Mouse (Mus musculus) intestine, embryonic 15.5 days (tissue): ENCODE measurements around the gene Ppox. TPM values are rescaled to one million over a fixed set of nuclear protein-coding genes. Genes with fewer than 3 reads are reported as not detected.

ENCODE experiments used
- ATAC-seq: fragments of 200-750 bp; cut with Nextera tagmentation; 2 replicates; pipeline ENCODE4 v1.8.0; 2017; ENCODE audit warnings: moderate TSS enrichment, moderate library complexity
- H3K27ac ChIP-seq: fragments of 300-500 bp; sonication (generic); 2 replicates; pipeline ENCODE4 v1.5.1; 2015; ENCODE audit warnings: mild to moderate bottlenecking, inconsistent platforms
- H3K27me3 ChIP-seq: fragments of 300-500 bp; sonication (generic); replicated peaks from 2 replicates; pipeline ENCODE4 v1.6.1; 2015; ENCODE audit warnings: inconsistent platforms
- H3K36me3 ChIP-seq: fragments of 300-500 bp; sonication (generic); 2 replicates; pipeline ENCODE4 v1.6.1; 2015; ENCODE audit warnings: inconsistent platforms
- H3K4me1 ChIP-seq: fragments of 300-500 bp; sonication (generic); replicated peaks from 2 replicates; pipeline ENCODE4 v1.6.1; 2015; ENCODE audit warnings: inconsistent platforms
- H3K4me2 ChIP-seq: fragments of 300-500 bp; sonication (generic); replicated peaks from 2 replicates; pipeline ENCODE4 v1.6.1; 2015; ENCODE audit warnings: mild to moderate bottlenecking, inconsistent platforms
- H3K4me3 ChIP-seq: fragments of 300-500 bp; sonication (generic); replicated peaks from 2 replicates; pipeline ENCODE4 v1.5.1; 2015; ENCODE audit warnings: inconsistent platforms
- H3K9ac ChIP-seq: fragments of 300-500 bp; sonication (generic); 2 replicates; pipeline ENCODE4 v1.6.1; 2015; ENCODE audit warnings: inconsistent platforms
- H3K9me3 ChIP-seq: fragments of 300-500 bp; sonication (generic); 2 replicates; pipeline ENCODE4 v1.6.1; 2016; ENCODE audit warnings: inconsistent platforms
- WGBS: fragments of 180-500 bp; shearing (Covaris S2); methylation state at CpG from one replicate; pipeline ENCODE4 v1.1.7; 2015; 5-methylcytosine and 5-hydroxymethylcytosine counted together
- polyA plus RNA-seq: library from polyadenylated mRNA; unstranded; fragments of >200 nt; fragmentation: Nextera tagmentation; extraction: Ambion mirVana; gene quantifications from 2 replicates; pipeline ENCODE4 v1.2.1, GENCODE M21; 2015

The Ppox gene
- polyA plus RNA-seq, 1 experiment from 2014 or later, result 38.7 TPM

DNA sequence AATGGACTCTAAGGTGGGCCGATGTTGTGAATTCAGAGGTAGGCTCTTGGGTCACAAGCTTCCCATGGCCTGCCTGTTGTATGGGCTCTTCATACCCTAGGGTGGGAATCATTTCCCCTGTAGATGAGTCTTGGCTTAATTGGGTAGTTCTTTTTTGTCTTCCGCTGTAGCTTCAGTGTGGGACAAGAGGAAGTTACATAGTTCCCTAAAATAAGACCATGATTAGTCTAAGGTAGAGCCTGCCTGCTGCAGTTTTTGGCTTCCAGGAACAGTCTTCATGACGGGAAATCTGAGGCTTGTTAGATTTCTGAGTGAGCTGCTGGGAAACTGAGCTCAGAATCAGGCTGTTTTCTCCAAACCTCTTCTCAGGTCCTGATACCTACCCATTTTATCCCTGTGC is 8.9 kb downstream of the Ppox start:
- Histone ChIP-seq H3K36me3 (peaks cover 27% of the 10 kb centered on the region), H3K9ac (no peak overlapping the region), H3K9me3 (no peaks in the 10 kb centered on the region), H3K27me3 (no peaks in the 10 kb centered on the region), H3K4me2 (peak overlapping the region; percentile 93; the same call in 1 of the 2 replicates), H3K27ac (no peak overlapping the region), H3K4me3 (no peak overlapping the region), H3K4me1 (peaks cover 4% of the 10 kb centered on the region)
- 90% methylated on average over 3 of the region's 3 CpGs for WGBS
- ATAC-seq, result no peak

DNA sequence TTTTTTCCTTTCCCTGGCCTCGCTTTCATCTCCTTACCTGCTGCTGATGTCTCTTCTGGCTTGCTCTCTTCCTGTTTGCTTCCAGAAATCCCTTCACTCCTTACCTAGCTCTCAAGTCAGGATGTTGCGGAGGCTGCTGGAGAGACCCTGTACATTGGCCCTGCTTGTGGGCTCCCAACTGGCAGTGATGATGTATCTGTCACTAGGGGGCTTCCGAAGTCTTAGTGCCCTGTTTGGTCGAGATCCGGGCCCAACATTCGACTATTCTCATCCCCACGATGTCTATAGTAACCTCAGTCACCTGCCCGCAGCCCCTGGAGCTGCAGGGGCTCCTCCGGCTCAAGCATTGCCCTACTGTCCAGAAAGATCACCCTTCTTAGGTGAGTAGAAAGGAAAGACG is 9.4 kb downstream of the Ppox start:
- Histone ChIP-seq H3K27ac (no peak overlapping the region), H3K27me3 (no peaks in the 10 kb centered on the region), H3K9me3 (no peaks in the 10 kb centered on the region), H3K36me3 (peaks cover 27% of the 10 kb centered on the region), H3K9ac (no peak overlapping the region), H3K4me2 (peak overlapping the region; percentile 93), H3K4me1 (peaks cover 4% of the 10 kb centered on the region), H3K4me3 (no peak overlapping the region)
- WGBS, result 62% methylated on average over 10 of the region's 10 CpGs
- ATAC-seq, result no peak

GRCm38 (mm10) chr1:171271196-171271595 is 9.8 kb downstream of the Ppox start:
- H3K4me3 ChIP-seq, result peak overlapping the region; percentile 84
- H3K4me2 ChIP-seq, result peak overlapping the region; percentile 93
- peaks cover 25% of the 10 kb centered on the region for H3K36me3 ChIP-seq
- peaks cover 4% of the 10 kb centered on the region for H3K4me1 ChIP-seq
- peak overlapping the region; percentile 73 for H3K9ac ChIP-seq
- no peak for ATAC-seq
- H3K27ac ChIP-seq, result no peak overlapping the region
- 43% methylated on average over 9 of the region's 9 CpGs for WGBS
- H3K9me3 ChIP-seq, result no peaks in the 10 kb centered on the region
- no peaks in the 10 kb centered on the region for H3K27me3 ChIP-seq

DNA sequence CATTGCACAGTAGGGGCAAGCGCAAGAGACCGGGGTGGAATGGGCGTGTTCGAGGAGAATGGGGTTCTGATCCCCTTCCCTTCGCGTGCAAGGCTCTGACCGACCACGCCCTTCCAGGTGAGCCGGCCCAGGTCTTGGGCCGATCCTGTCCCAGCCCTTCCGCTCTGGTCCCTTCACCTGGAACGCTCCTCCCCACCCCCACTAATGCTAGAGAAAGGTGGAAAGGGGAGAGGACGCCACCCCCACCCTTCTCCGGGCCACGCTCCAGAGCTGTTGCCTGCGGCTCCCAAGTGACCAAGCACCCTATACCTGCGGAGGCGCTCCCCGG is 10.4 kb downstream of the Ppox start:
- peak; percentile 90 for ATAC-seq

DNA sequence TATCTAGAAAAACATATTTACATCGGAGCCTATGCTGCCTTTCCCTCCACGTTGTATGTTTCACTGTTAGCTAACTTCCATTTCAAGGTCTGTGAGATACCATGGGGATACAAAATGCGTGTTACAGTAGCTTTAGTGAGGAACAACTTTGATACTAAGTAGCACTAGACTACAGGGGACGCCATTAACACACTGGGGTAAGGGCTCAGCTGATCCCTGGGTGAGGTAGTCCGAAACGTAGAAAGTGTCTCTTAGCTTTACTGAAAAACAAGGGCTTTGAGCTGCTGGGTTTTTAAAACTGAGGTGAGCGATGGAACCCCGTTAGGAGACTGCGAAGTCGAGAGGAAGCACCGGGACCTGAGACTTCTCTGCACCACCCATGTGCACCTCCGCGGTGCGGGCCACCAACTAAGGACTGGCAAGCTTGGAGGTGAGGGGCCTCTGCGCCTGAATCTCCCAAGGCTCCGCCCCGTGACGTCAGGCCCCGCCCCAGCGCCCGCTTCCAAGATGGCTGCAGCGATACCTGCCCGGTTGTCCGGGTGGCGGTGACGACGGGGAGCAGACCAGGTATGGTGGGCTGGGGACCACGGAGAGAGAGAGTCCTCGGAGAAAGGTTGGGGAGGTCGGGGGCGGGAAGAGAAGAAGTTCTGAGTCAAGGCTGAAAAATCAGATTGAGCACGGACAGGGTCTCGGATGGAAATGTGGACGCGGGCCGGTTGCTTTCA is 11.0 kb downstream of the Ppox start, which contains the start of gene B4galt3:
B4galt3 (plus strand) TSS at position 481 of the 725 bp plus-strand sequence.
- H3K9ac ChIP-seq, result peak within 1 kb of the TSS; percentile 73
- H3K4me1 ChIP-seq, result peaks cover 4% of the 10 kb centered on the region
- no peaks in the 10 kb centered on the region for H3K9me3 ChIP-seq
- ATAC-seq, result peak; percentile 98
- H3K27ac ChIP-seq, result peak within 1 kb of the TSS; percentile 68
- no peaks in the 10 kb centered on the region for H3K27me3 ChIP-seq
- H3K4me2 ChIP-seq, result peak within 1 kb of the TSS; percentile 93
- H3K36me3 ChIP-seq, result peaks cover 19% of the 10 kb centered on the region
- H3K4me3 ChIP-seq, result peak within 1 kb of the TSS; percentile 84
- WGBS, result 4% methylated on average over 36 of the region's 36 CpGs

More for the DNA sequence above, 10.4 kb downstream of the Ppox start:
- Histone ChIP-seq H3K4me2 (peak overlapping the region; percentile 93), H3K4me3 (peak overlapping the region; percentile 84), H3K27ac (peak overlapping the region; percentile 68), H3K9ac (peak overlapping the region; percentile 73), H3K4me1 (peaks cover 4% of the 10 kb centered on the region), H3K27me3 (no peaks in the 10 kb centered on the region), H3K36me3 (peaks cover 23% of the 10 kb centered on the region), H3K9me3 (no peaks in the 10 kb centered on the region)
- WGBS, result under 1% methylated on average over 19 of the region's 19 CpGs

- H3K4me3 ChIP-seq, result no peak overlapping the region
- H3K9ac ChIP-seq, result no peak overlapping the region
- ATAC-seq, result no peak
- 0 out of 2 replicates have a peak, but pooled peaks cover 6% of the 10 kb centered on the region for H3K36me3 ChIP-seq
- H3K27ac ChIP-seq, result no peak overlapping the region
- no peak overlapping the region for H3K4me2 ChIP-seq
- H3K27me3 ChIP-seq, result no peaks in the 10 kb centered on the region
- H3K4me1 ChIP-seq, result peaks cover 8% of the 10 kb centered on the region
- 67% methylated on average over 1 of the region's 1 CpGs for WGBS
- H3K9me3 ChIP-seq, result no peaks in the 10 kb centered on the region
Measured at GRCm38 (mm10) chr1:171268341-171268740, 12.6 kb downstream of the Ppox start.

DNA sequence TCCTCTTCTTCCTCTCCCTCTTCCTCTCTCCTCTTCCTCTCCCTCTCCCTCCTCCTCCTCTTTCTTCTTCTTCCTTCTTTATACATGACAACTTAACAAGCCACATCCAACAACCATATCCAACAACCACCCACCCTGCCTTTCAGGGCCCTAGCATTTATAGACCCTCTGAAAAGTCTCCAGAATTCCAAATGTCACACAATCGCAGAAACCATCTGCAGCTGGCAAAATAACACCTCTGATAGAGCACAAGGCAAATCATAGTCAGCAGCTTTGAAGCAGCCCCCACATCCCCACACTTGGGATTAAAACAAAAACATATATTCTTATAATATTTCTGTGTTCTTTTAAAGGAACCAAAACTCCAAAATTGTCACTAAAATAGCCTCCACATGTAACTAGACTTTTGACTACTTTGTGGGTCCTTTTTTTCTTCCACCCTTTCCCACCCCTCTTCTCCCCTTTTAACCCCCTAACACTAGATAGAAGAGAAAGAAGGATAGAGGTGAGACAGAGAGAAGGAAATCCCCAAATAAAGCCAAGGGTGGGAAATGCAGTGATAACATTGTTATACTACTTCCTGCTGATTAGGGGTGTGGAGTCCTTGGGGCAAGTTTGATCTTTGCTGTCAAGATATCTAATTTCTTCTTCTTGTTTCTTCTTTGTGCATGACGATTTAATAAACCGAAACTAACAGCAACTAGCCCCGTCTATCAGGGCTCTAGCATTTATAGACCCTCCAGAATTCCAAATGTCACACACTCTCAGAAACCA is 14.8 kb downstream of the Ppox start:
- ATAC-seq, result no peak
- 52% methylated on average over 4 of the region's 4 CpGs for WGBS
- H3K36me3 ChIP-seq, result no peaks in the 10 kb centered on the region

DNA sequence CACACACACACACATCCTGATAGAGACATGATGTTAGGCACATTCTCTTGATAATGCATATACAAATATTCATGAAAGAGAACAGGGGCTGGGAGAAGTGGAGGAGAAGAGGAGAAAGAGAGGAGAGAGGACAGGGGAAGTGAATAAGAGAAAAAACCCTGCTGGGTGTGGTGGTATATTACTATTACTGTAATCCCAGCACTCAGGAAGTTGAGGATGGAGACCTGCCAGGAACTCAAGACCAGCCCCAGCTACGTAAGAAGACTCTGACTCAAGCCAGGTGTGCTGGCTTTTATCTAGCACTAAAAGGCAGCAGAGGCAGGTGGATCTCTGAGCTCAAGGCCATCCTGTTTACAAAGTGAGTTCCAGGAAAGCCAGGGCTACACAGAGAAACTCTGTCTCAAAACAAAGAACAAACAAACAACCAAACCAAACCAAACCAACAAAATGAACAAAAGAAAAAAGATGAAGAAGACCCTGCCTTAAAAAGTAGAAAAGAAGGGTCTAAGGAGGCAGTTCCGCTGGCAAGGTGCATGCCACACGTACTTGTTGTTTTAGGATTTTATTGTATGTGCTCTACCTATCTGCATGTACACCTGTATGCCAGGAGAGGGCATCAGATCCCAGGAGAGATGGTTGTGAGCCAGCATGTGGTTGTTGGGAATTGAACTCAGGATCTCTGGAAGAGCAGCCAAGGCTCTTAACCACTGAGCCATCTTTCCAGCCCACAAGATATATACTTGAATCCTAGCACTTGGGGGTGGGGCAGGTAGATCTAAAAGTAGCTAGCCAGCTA is 17.1 kb downstream of the Ppox start:
- Histone ChIP-seq H3K27ac (peak overlapping the region; percentile 88), H3K4me2 (peak overlapping the region; percentile 11; the same call in 1 of the 2 replicates), H3K9me3 (no peaks in the 10 kb centered on the region), H3K27me3 (no peaks in the 10 kb centered on the region), H3K4me1 (peaks cover 11% of the 10 kb centered on the region), H3K4me3 (no peak overlapping the region), H3K9ac (no peak overlapping the region), H3K36me3 (peaks cover 5% of the 10 kb centered on the region; the same call in 1 of the 2 replicates)
- 72% methylated on average over 3 of the region's 3 CpGs for WGBS
- peak; percentile 20 for ATAC-seq

More for the DNA sequence above, 14.8 kb downstream of the Ppox start:
- peaks cover 11% of the 10 kb centered on the region for H3K4me1 ChIP-seq
- no peak overlapping the region for H3K4me3 ChIP-seq
- no peak overlapping the region for H3K9ac ChIP-seq
- no peak overlapping the region for H3K4me2 ChIP-seq
- no peak overlapping the region for H3K27ac ChIP-seq
- H3K9me3 ChIP-seq, result no peaks in the 10 kb centered on the region
- no peaks in the 10 kb centered on the region for H3K27me3 ChIP-seq

GRCm38 (mm10) chr1:171263185-171263611 is 17.8 kb downstream of the Ppox start:
- 7% methylated on average over 2 of the region's 2 CpGs for WGBS

DNA sequence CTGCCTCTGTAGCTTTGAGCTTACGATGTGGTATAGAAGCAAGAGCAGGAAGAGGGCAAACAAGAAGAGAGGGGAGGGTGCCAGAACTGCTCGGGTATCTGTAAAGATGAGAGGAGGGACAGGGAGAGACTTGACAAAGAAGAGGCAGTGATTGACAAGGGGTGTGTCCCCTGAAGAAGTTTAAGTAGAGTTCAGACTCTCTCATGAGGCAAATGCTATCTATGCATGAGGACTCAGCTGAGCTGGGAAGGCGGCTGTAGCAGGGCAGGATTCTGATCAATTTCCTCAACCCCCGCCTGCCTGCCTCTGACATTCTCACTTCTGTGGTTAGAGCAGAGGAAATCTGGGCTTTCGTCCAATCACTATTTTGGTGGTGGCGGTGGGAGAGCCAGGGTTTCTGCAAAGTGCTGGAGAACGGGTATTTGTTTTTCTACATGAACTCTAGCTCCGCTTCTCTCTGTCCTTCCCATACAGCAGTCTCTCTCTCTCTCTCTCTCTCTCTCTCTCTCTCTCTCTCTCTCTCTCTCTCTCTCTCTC is 18.3 kb downstream of the Ppox start:
- peak overlapping the region; percentile 88 for H3K27ac ChIP-seq
- H3K4me2 ChIP-seq, result peak overlapping the region; percentile 54
- peak overlapping the region; percentile 6 for H3K4me3 ChIP-seq
- H3K27me3 ChIP-seq, result no peaks in the 10 kb centered on the region
- ATAC-seq, result peak; percentile 71
- peaks cover 11% of the 10 kb centered on the region for H3K4me1 ChIP-seq
- H3K9me3 ChIP-seq, result no peaks in the 10 kb centered on the region
- H3K9ac ChIP-seq, result peak overlapping the region; percentile 20; the same call in 1 of the 2 replicates
- peaks cover 5% of the 10 kb centered on the region; the same call in 1 of the 2 replicates for H3K36me3 ChIP-seq
- WGBS, result 8% methylated on average over 8 of the region's 8 CpGs

More at GRCm38 (mm10) chr1:171263185-171263611, 17.8 kb downstream of the Ppox start:
- H3K27ac ChIP-seq, result peak overlapping the region; percentile 88
- peaks cover 5% of the 10 kb centered on the region; the same call in 1 of the 2 replicates for H3K36me3 ChIP-seq
- H3K9ac ChIP-seq, result no peak overlapping the region
- peak overlapping the region; percentile 54 for H3K4me2 ChIP-seq
- no peaks in the 10 kb centered on the region for H3K27me3 ChIP-seq
- ATAC-seq, result peak; percentile 88
- H3K4me1 ChIP-seq, result peaks cover 11% of the 10 kb centered on the region
- no peak overlapping the region for H3K4me3 ChIP-seq
- H3K9me3 ChIP-seq, result no peaks in the 10 kb centered on the region

GRCm38 (mm10) chr1:171260316-171260715 is 20.7 kb downstream of the Ppox start:
- Histone ChIP-seq H3K36me3 (peaks cover 5% of the 10 kb centered on the region; the same call in 1 of the 2 replicates), H3K4me2 (no peak overlapping the region), H3K9ac (no peak overlapping the region), H3K4me1 (peaks cover 11% of the 10 kb centered on the region), H3K4me3 (no peak overlapping the region), H3K27ac (no peak overlapping the region), H3K27me3 (no peaks in the 10 kb centered on the region), H3K9me3 (no peaks in the 10 kb centered on the region)
- WGBS, result 57% methylated on average over 3 of the region's 3 CpGs
- no peak for ATAC-seq
